22 mouse cellular contexts compared by ENCODE assay signal in the genomic region with DNA sequence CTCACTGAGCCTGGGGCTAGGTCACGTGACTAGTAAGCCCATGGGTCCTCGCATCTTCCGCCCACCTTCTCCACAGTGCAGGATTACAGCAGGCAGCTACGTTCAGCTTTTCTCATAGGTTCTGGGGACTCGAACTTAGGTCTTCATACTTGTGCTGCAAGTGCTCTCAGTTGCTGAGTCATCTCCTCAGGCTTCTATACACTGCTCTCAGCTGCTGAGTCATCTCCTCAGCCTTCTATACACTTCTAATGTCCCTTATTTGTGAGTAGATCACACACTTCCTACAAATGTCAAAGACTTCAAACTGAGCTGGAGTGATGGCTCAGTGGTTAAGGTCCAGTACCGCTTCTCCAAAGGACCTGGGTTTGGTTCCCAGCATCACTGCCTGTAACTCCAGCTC. TPM values are rescaled to one million over a fixed set of nuclear protein-coding genes. Genes with fewer than 3 reads are reported as not detected.
"Had no signal": no experiment of that assay in that cellular context is flagged by ENCODE, and none has a peak within 500 bp of the region (broad histone marks: within the 10 kb centered on the region; RNA-seq: fewer than 3 reads in every experiment).

No protein-coding gene starts in this region.

- H3K27me3 ChIP-seq: limb, embryonic 15.5 days; midbrain, embryonic 13.5 days; stomach, embryonic 15.5 days had no signal

- H3K27ac ChIP-seq: kidney, postnatal 0 days; layer of hippocampus, adult 2 months; left cerebral cortex, adult 2 months; limb, embryonic 15.5 days; midbrain, embryonic 13.5 days; stomach, embryonic 15.5 days had no signal

- H3K4me3 ChIP-seq: layer of hippocampus, adult 2 months; left cerebral cortex, adult 2 months; limb, embryonic 15.5 days; midbrain, embryonic 13.5 days; stomach, embryonic 15.5 days had no signal

- H3K36me3 ChIP-seq: limb, embryonic 15.5 days; midbrain, embryonic 13.5 days; stomach, embryonic 15.5 days had no signal

- DNase-seq: kidney, adult 11 months; kidney, adult 9 months; kidney, postnatal 36 days; lung, embryonic 14.5 days; lung, postnatal 10 days; right cerebral cortex, postnatal 14 days; thymus, adult 2 months; thymus, postnatal 25 days had no signal

- H3K4me1 ChIP-seq: stomach, embryonic 15.5 days had no signal

- H3K9ac ChIP-seq: limb, embryonic 15.5 days; lung, embryonic 14.5 days; midbrain, embryonic 13.5 days; stomach, embryonic 15.5 days had no signal

- H3K4me2 ChIP-seq: limb, embryonic 15.5 days; lung, embryonic 14.5 days; midbrain, embryonic 13.5 days; stomach, embryonic 15.5 days had no signal

- ATAC-seq: midbrain, embryonic 13.5 days had no signal

- H3K9me3 ChIP-seq: limb, embryonic 15.5 days; midbrain, embryonic 13.5 days; stomach, embryonic 15.5 days had no signal

RNA-seq across cellular contexts. Expression of gene Gm47791, which starts 21.2 kb away (rescaled TPM):
- total RNA-seq: layer of hippocampus, adult 2 months; layer of hippocampus, postnatal 25 days; left cerebral cortex, adult 2 months; left cerebral cortex, postnatal 14 days; megakaryocyte progenitor cell, adult 5-6 weeks; midbrain, postnatal 0 days had no signal
- polyA plus RNA-seq: kidney, postnatal 0 days; limb, embryonic 11.5 days; limb, embryonic 15.5 days; lung, embryonic 14.5 days; midbrain, embryonic 13.5 days; midbrain, postnatal 0 days; neural tube, embryonic 14.5 days; spleen, adult 2 months; stomach, embryonic 15.5 days; testis, adult 2 months; thymus, adult 2 months had no signal

RNA-seq across cellular contexts. Expression of gene Tm4sf20, which starts 24.0 kb away (rescaled TPM):
- total RNA-seq: layer of hippocampus, adult 2 months; layer of hippocampus, postnatal 25 days; left cerebral cortex, adult 2 months; left cerebral cortex, postnatal 14 days; megakaryocyte progenitor cell, adult 5-6 weeks; midbrain, postnatal 0 days had no signal
- polyA plus RNA-seq: limb, embryonic 11.5 days; limb, embryonic 15.5 days; lung, embryonic 14.5 days; midbrain, postnatal 0 days; neural tube, embryonic 14.5 days; spleen, adult 2 months; testis, adult 2 months had no signal
